Mouse (Mus musculus) intestine, embryonic 15.5 days (tissue): ENCODE data around the gene V1rd19. TPM values are rescaled to one million over a fixed set of nuclear protein-coding genes. Genes with fewer than 3 reads are reported as not detected.
"Not testable (repeated sequence)": the region's sequence is repeated elsewhere in the genome, so short reads cannot be mapped to it uniquely, and the experiment has no call there.

ENCODE experiments used
- ATAC-seq: fragments of 200-750 bp; cut with Nextera tagmentation; 2 replicates; pipeline ENCODE4 v1.8.0; 2017; ENCODE audit warnings: moderate TSS enrichment, moderate library complexity
- H3K27ac ChIP-seq: fragments of 300-500 bp; sonication (generic); 2 replicates; pipeline ENCODE4 v1.5.1; 2015; ENCODE audit warnings: mild to moderate bottlenecking, inconsistent platforms
- H3K27me3 ChIP-seq: fragments of 300-500 bp; sonication (generic); replicated peaks from 2 replicates; pipeline ENCODE4 v1.6.1; 2015; ENCODE audit warnings: inconsistent platforms
- H3K36me3 ChIP-seq: fragments of 300-500 bp; sonication (generic); 2 replicates; pipeline ENCODE4 v1.6.1; 2015; ENCODE audit warnings: inconsistent platforms
- H3K4me1 ChIP-seq: fragments of 300-500 bp; sonication (generic); replicated peaks from 2 replicates; pipeline ENCODE4 v1.6.1; 2015; ENCODE audit warnings: inconsistent platforms
- H3K4me2 ChIP-seq: fragments of 300-500 bp; sonication (generic); replicated peaks from 2 replicates; pipeline ENCODE4 v1.6.1; 2015; ENCODE audit warnings: mild to moderate bottlenecking, inconsistent platforms
- H3K4me3 ChIP-seq: fragments of 300-500 bp; sonication (generic); replicated peaks from 2 replicates; pipeline ENCODE4 v1.5.1; 2015; ENCODE audit warnings: inconsistent platforms
- H3K9ac ChIP-seq: fragments of 300-500 bp; sonication (generic); 2 replicates; pipeline ENCODE4 v1.6.1; 2015; ENCODE audit warnings: inconsistent platforms
- H3K9me3 ChIP-seq: fragments of 300-500 bp; sonication (generic); 2 replicates; pipeline ENCODE4 v1.6.1; 2016; ENCODE audit warnings: inconsistent platforms
- WGBS: fragments of 180-500 bp; shearing (Covaris S2); methylation state at CpG from one replicate; pipeline ENCODE4 v1.1.7; 2015; 5-methylcytosine and 5-hydroxymethylcytosine counted together
- polyA plus RNA-seq: library from polyadenylated mRNA; unstranded; fragments of >200 nt; fragmentation: Nextera tagmentation; extraction: Ambion mirVana; gene quantifications from 2 replicates; pipeline ENCODE4 v1.2.1, GENCODE M21; 2015

The V1rd19 gene
- not detected in 2 replicates for polyA plus RNA-seq

DNA sequence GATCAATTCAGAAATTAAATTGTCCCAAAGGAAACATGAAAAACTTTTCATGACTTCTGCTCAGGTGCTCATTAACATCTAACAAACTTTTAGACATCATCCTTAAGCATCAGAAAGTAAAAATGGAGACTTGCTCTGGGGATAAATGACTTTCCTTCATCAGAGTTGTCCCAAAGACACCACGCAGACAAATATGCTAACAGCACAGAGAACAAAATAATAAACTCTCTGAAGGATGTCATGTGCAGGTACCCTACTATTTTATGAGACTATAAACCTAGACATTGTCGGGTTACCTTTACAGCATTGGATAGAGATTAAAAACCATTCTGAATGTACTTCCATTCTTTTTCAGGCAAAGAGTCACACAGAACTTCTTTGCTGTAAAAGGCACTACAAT lies at the start of gene V1rd19:
Gene V1rd19 (plus strand): TSS at position 301 of the 400 bp plus-strand sequence.
- 70% methylated on average over 2 of the region's 2 CpGs for WGBS
- no peak within 1 kb of the TSS for H3K9ac ChIP-seq
- no peak for ATAC-seq
- H3K9me3 ChIP-seq = no peaks in the 10 kb centered on the region
- no peaks in the 10 kb centered on the region for H3K36me3 ChIP-seq
- no peaks in the 10 kb centered on the region for H3K27me3 ChIP-seq
- H3K4me2 ChIP-seq = no peak within 1 kb of the TSS
- no peak within 1 kb of the TSS for H3K27ac ChIP-seq
- no peak within 1 kb of the TSS for H3K4me3 ChIP-seq
- H3K4me1 ChIP-seq = no peaks in the 10 kb centered on the region

DNA sequence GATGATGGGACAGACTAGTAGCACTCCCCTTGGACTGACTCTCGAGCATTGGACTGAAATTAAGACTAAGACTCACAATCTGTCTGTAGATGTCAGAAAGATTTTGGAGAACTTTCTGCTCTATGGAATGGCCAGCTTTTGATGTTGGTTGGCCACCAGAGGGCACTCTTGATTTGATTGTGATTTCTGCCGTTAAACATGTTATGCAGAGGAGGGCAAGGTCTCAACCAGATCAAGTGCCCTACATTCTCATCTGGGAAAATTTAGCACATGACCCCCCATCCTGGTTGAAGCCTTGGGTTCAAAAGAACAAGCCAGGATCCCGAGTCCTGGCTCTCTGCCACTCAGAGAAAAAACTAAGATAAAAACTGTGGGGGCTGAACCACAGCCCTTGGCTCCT lies 33.4 kb upstream of the V1rd19 start:
- not testable (repeated sequence) for H3K9me3 ChIP-seq, H3K4me3 ChIP-seq, H3K9ac ChIP-seq, ATAC-seq, H3K36me3 ChIP-seq, H3K4me2 ChIP-seq, H3K27me3 ChIP-seq, H3K4me1 ChIP-seq, H3K27ac ChIP-seq
- WGBS = 48% methylated on average over 3 of the region's 3 CpGs

DNA sequence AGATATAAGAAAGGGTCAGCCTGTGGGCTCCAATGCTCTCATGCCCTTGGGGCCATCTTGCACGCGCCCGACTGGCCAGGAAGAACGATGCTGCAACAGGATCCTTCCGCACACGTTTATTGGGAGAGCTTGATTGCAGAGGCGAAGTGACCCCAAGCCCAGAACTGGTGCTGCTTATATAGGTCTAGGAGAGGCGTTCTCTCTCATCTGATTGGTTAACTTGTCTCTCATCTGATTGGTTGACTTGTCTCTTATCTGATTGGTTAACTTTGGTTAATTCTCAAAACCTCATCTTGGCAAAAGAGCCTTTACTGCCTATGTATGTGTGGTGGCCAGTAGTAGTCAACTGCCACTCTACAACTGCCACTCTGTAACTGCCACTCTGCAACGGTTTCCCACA lies 27.2 kb upstream of the V1rd19 start, which contains the start of gene Vmn1r181:
Gene Vmn1r181 (plus strand): TSS at position 301 of the 400 bp plus-strand sequence.
- H3K36me3 ChIP-seq, H3K27ac ChIP-seq, ATAC-seq, H3K9ac ChIP-seq, H3K4me3 ChIP-seq, H3K4me1 ChIP-seq, H3K27me3 ChIP-seq, H3K9me3 ChIP-seq, H3K4me2 ChIP-seq: not testable (repeated sequence)
- WGBS = 81% methylated on average over 9 of the region's 9 CpGs

DNA sequence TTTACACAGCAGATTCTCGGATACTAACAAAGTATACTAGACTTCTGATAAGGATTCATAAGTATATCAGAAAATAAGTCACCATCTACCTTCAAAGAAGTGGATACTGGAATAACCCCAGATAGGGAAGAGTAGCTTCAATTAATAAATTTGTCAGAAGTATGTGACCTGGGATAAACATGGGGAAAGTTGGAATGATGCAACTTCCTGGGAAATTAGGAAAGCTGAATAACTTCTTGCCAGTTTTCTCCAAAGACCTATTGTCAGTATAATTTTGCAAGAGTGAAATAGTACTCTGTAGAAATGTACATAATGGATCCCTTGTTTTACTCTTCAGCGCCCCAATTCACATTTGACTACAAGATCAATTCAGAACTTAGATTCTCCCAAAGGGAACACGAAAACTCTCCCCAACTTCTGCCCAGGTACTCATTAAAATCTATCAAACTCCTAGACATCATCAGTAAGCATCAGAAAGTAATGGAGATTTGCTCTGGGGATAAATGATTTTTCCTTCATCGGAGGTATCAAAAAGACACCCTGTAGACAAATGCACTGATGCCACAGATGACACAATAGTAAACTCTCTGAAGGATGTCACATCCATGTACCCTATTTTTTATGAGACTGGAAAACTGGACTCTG lies 51.3 kb downstream of the V1rd19 start, which contains the start of gene Vmn1r183:
Gene Vmn1r183 (plus strand): TSS at position 595 of the 645 bp plus-strand sequence.
- 78% methylated on average over 4 of the region's 4 CpGs for WGBS
- no peak within 1 kb of the TSS for H3K9ac ChIP-seq

More for the DNA sequence above, 51.3 kb downstream of the V1rd19 start, which contains the start of gene Vmn1r183:
- Histone ChIP-seq H3K4me3 (no peak within 1 kb of the TSS), H3K4me1 (no peaks in the 10 kb centered on the region), H3K36me3 (no peaks in the 10 kb centered on the region), H3K27me3 (no peaks in the 10 kb centered on the region), H3K9me3 (no peaks in the 10 kb centered on the region), H3K27ac (no peak within 1 kb of the TSS), H3K4me2 (no peak within 1 kb of the TSS)
- no peak for ATAC-seq

Other genes starting within 250 kb of the V1rd19 start
- gene Vmn1r174, start 249.4 kb upstream of the V1rd19 start, polyA plus RNA-seq = not detected in 2 replicates
- not detected in 2 replicates for gene Vmn1r175, start 191.0 kb upstream of the V1rd19 start, polyA plus RNA-seq
- gene Vmn1r176, start 164.3 kb upstream of the V1rd19 start, polyA plus RNA-seq = not detected in 2 replicates
- not detected in 2 replicates for gene Vmn1r177, start 135.2 kb upstream of the V1rd19 start, polyA plus RNA-seq
- gene Vmn1r178, start 109.7 kb upstream of the V1rd19 start, polyA plus RNA-seq = not detected in 2 replicates
- not detected in 2 replicates for gene Vmn1r179, start 74.7 kb upstream of the V1rd19 start, polyA plus RNA-seq
- gene Vmn1r180, start 51.1 kb upstream of the V1rd19 start, polyA plus RNA-seq = not detected in 2 replicates
- gene Vmn1r181, start 27.1 kb upstream of the V1rd19 start, polyA plus RNA-seq = not detected in 2 replicates
- gene Vmn1r183, start 51.6 kb downstream of the V1rd19 start, polyA plus RNA-seq = not detected in 2 replicates
- gene Zfp180, start 80.2 kb downstream of the V1rd19 start, polyA plus RNA-seq = 13.6 and 15.6 TPM in 2 replicates
- 4.8 and 6.4 TPM in 2 replicates for gene Zfp112, start 110.6 kb downstream of the V1rd19 start, polyA plus RNA-seq
- gene Zfp235, start 132.5 kb downstream of the V1rd19 start, polyA plus RNA-seq = 12.7 and 15.2 TPM in 2 replicates
- 3.8 TPM in 2 replicates for gene Zfp114, start 173.4 kb downstream of the V1rd19 start, polyA plus RNA-seq
- 7.4 and 7.9 TPM in 2 replicates for gene Zfp111, start 209.8 kb downstream of the V1rd19 start, polyA plus RNA-seq
- gene Zfp109, start 235.9 kb downstream of the V1rd19 start, polyA plus RNA-seq = 4.3 and 4.5 TPM in 2 replicates